Mouse (Mus musculus) liver, adult 2 months (tissue): ENCODE measurements around the gene Mier2.

Source experiments
- CTCF ChIP-seq: fragments of 200-500 bp; IDR thresholded peaks from 2 replicates; pipeline ENCODE4 v1.5.1; 2011; ENCODE audit warnings: low read depth, low read length, control low read depth
- POLR2A ChIP-seq: fragments of 200-500 bp; IDR thresholded peaks from 2 replicates; pipeline ENCODE4 v1.6.1; 2011; ENCODE audit warnings: low read length, control low read depth; ENCODE audit not compliant: insufficient read depth; ENCODE audit errors: extremely low read depth

DNA sequence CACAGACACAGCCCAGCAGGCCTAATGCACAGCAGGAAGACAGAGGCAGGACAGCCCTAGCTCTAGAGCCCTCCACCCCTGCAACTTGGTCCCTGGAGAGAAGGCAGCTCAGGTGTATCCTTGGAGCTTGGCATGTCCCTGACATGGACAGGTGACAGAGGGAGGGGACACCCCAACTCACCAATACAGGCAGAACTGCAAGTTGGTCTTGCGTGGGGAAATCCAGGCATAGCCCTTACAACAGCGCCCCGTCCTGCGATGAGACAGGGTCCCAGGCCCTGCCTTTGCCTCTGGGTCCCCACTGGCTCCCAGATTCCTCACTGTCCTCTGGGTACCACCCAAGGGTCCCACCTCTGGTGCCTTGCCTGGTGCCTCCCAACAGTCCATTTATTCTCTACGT is 30.7 kb upstream of the Mier2 start:
- TF ChIP-seq CTCF (no peak), POLR2A (no peak)
